Mouse (Mus musculus): ENCODE data around the gene Tex35.

- no peak for TF ChIP-seq CTCF (IDR thresholded peaks at IDR 0.05; ENCODE audit: borderline replicate concordance, extremely low read depth, insufficient read depth, insufficient read length)
- TF ChIP-seq POLR2A (IDR thresholded peaks at IDR 0.05; ENCODE audit: borderline replicate concordance, extremely low read depth, insufficient read depth, insufficient read length, poor library complexity, severe bottlenecking) = no peak
Measured at GRCm38 (mm10) chr1:157114492-157114891, 6.0 kb upstream of the Tex35 start.
